Mouse (Mus musculus) G1E (cell line): Measurements from ENCODE around the gene Vmn1r193. TPM values are rescaled to one million over a fixed set of nuclear protein-coding genes. Genes with fewer than 3 reads are reported as not detected.

Experiments
- ATAC-seq: 2 replicates; pipeline ENCODE4 v1.8.0; 2016; ENCODE audit warnings: mild to moderate bottlenecking; ENCODE audit not compliant: insufficient number of reproducible peaks, poor library complexity, low FRiP score, severe bottlenecking; ENCODE audit errors: extremely low read depth
- DNase-seq: peaks from one replicate; pipeline ENCODE4 v3.0.0; 2012; ENCODE audit warnings: low spot score
- H3K27me3 ChIP-seq: 2 replicates; pipeline ENCODE4 v1.6.1; 2012; ENCODE audit warnings: mild to moderate bottlenecking, low read length, inconsistent platforms; ENCODE audit not compliant: insufficient read depth
- H3K36me3 ChIP-seq: replicated peaks from 2 replicates; pipeline ENCODE3; 2012; ENCODE audit warnings: mild to moderate bottlenecking, inconsistent platforms
- H3K4me1 ChIP-seq: 2 replicates; pipeline ENCODE4 v1.6.1; 2012; ENCODE audit warnings: low read depth, low read length, inconsistent platforms, mixed read lengths; ENCODE audit not compliant: insufficient read depth
- H3K4me3 ChIP-seq: 2 replicates; pipeline ENCODE4 v1.5.1; 2012; ENCODE audit warnings: low read depth, mild to moderate bottlenecking, inconsistent platforms, low read length, moderate library complexity, mixed read lengths
- H3K9me3 ChIP-seq: replicated peaks from 2 replicates; pipeline ENCODE4 v1.6.1; 2012; ENCODE audit warnings: inconsistent platforms
- CTCF ChIP-seq: IDR thresholded peaks from 2 replicates; pipeline ENCODE4 v1.5.1; 2012; ENCODE audit warnings: low read depth, low read length, inconsistent platforms, mixed read lengths
- GATA1 ChIP-seq: IDR thresholded peaks from 2 replicates; pipeline ENCODE4 v1.6.1; 2012; ENCODE audit warnings: borderline replicate concordance, low read length, inconsistent platforms, mixed read lengths
- GATA2 ChIP-seq: IDR thresholded peaks from 2 replicates; pipeline ENCODE4 v1.6.1; 2012; ENCODE audit warnings: low read depth, low read length, inconsistent platforms, borderline replicate concordance
- POLR2AphosphoS5 ChIP-seq: IDR thresholded peaks from 2 replicates; pipeline ENCODE4 v1.6.1; 2012; ENCODE audit warnings: low read depth, low read length, inconsistent platforms; ENCODE audit not compliant: insufficient replicate concordance
- TAL1 ChIP-seq: conservative IDR thresholded peaks from 2 replicates; pipeline ENCODE4 v1.6.1; 2012; ENCODE audit warnings: low read depth, low read length, inconsistent platforms, mixed read lengths
- polyA plus RNA-seq: library from polyadenylated mRNA; stranded (reverse); fragments of >175 nt; gene quantifications from 2 replicates; pipeline ENCODE4 v1.2.3, GENCODE M21; 2012
- total RNA-seq, 2 experiments: library from RNA; stranded (forward) in 1 of 2; stranded (reverse) in 1 of 2; fragments of 200-1000 nt in 1 of 2; fragments of >200 nt in 1 of 2; fragmentation: Nextera tagmentation in 1 of 2; gene quantifications; 2 replicates each; pipeline ENCODE4 v1.2.3; 2014 to 2017

The Vmn1r193 gene
- total and polyA plus RNA-seq, 3 experiments, result 0.05 TPM; not detected in 2

GRCm38 (mm10) chr13:22189313-22189712 is 33.6 kb downstream of the Vmn1r193 start:
- no peaks in the 10 kb centered on the region for H3K27me3 ChIP-seq
- DNase-seq (no peak), ATAC-seq (no peak)
- no peak for TF ChIP-seq GATA2
- TF ChIP-seq GATA1, result no peak
- TF ChIP-seq POLR2AphosphoS5, result no peak
- no peak for TF ChIP-seq CTCF
- no peak for TF ChIP-seq TAL1
- H3K9me3 ChIP-seq, result no peaks in the 10 kb centered on the region
- no peaks in the 10 kb centered on the region for H3K36me3 ChIP-seq
- H3K4me1 ChIP-seq, result no peaks in the 10 kb centered on the region
- no peak overlapping the region for H3K4me3 ChIP-seq

GRCm38 (mm10) chr13:22183869-22184268 is 39.1 kb downstream of the Vmn1r193 start, which contains the start of gene Vmn1r191:
TSS of gene Vmn1r191 (minus strand) at chr13:22183969.
- Histone ChIP-seq H3K4me1 (no peaks in the 10 kb centered on the region), H3K27me3 (0 out of 2 replicates have a peak, but pooled peaks cover 5% of the 10 kb centered on the region), H3K36me3 (no peaks in the 10 kb centered on the region), H3K4me3 (no peak within 1 kb of the TSS), H3K9me3 (no peaks in the 10 kb centered on the region)
- TF ChIP-seq POLR2AphosphoS5 (no peak), GATA2 (no peak), GATA1 (no peak), TAL1 (no peak), CTCF (no peak)
- ATAC-seq, result no peak
- DNase-seq, result no peak

- no peak for DNase-seq
- Histone ChIP-seq H3K4me1 (no peaks in the 10 kb centered on the region), H3K4me3 (no peak overlapping the region), H3K9me3 (no peaks in the 10 kb centered on the region), H3K27me3 (peaks cover 5% of the 10 kb centered on the region; the same call in 1 of the 2 replicates), H3K36me3 (no peaks in the 10 kb centered on the region)
- TF ChIP-seq CTCF (no peak), POLR2AphosphoS5 (no peak), TAL1 (no peak), GATA1 (no peak), GATA2 (no peak)
- ATAC-seq, result no peak
Measured at GRCm38 (mm10) chr13:22168416-22168815, 54.5 kb downstream of the Vmn1r193 start.

Other genes with a start within 250 kb of the Vmn1r193 start
- not detected in 2 replicates for gene Pom121l2, start 242.0 kb downstream of the Vmn1r193 start, total RNA-seq (2014; fragmentation: Nextera tagmentation)
- not detected in 2 replicates for gene Pom121l2, start 242.0 kb downstream of the Vmn1r193 start, total RNA-seq (2017)
- gene Pom121l2, start 242.0 kb downstream of the Vmn1r193 start, polyA plus RNA-seq, result not detected in 2 replicates
- gene Prss16, start 213.4 kb downstream of the Vmn1r193 start, total RNA-seq (2014; fragmentation: Nextera tagmentation), result not detected in 2 replicates
- gene Prss16, start 213.4 kb downstream of the Vmn1r193 start, total RNA-seq (2017), result 0.22 and 0.23 TPM in 2 replicates
- gene Prss16, start 213.4 kb downstream of the Vmn1r193 start, polyA plus RNA-seq, result 0.03 and 0.04 TPM in 2 replicates
- gene Hist1h2ah, start 187.6 kb downstream of the Vmn1r193 start, total RNA-seq (2014; fragmentation: Nextera tagmentation), result 177 and 303 TPM in 2 replicates
- gene Hist1h2ah, start 187.6 kb downstream of the Vmn1r193 start, total RNA-seq (2017), result 2,043 and 4,016 TPM in 2 replicates
- gene Hist1h2ah, start 187.6 kb downstream of the Vmn1r193 start, polyA plus RNA-seq, result 5,681 and 9,617 TPM in 2 replicates
- gene Hist1h2bk, start 187.3 kb downstream of the Vmn1r193 start, total RNA-seq (2014; fragmentation: Nextera tagmentation), result 229 and 286 TPM in 2 replicates
- gene Hist1h2bk, start 187.3 kb downstream of the Vmn1r193 start, total RNA-seq (2017), result 1,693 and 2,296 TPM in 2 replicates
- 11.8 and 30.4 TPM in 2 replicates for gene Hist1h2bk, start 187.3 kb downstream of the Vmn1r193 start, polyA plus RNA-seq
- 26.2 and 52.2 TPM in 2 replicates for gene Hist1h4i, start 181.8 kb downstream of the Vmn1r193 start, total RNA-seq (2014; fragmentation: Nextera tagmentation)
- gene Hist1h4i, start 181.8 kb downstream of the Vmn1r193 start, total RNA-seq (2017), result 284 and 309 TPM in 2 replicates
- 12.6 and 17.3 TPM in 2 replicates for gene Hist1h4i, start 181.8 kb downstream of the Vmn1r193 start, polyA plus RNA-seq
- 141 and 253 TPM in 2 replicates for gene Hist1h2ag, start 180.2 kb downstream of the Vmn1r193 start, total RNA-seq (2014; fragmentation: Nextera tagmentation)
- gene Hist1h2ag, start 180.2 kb downstream of the Vmn1r193 start, total RNA-seq (2017), result 901 and 1,517 TPM in 2 replicates
- 27.9 and 53.3 TPM in 2 replicates for gene Hist1h2ag, start 180.2 kb downstream of the Vmn1r193 start, polyA plus RNA-seq
- 9.0 and 49.5 TPM in 2 replicates for gene Hist1h2bj, start 179.9 kb downstream of the Vmn1r193 start, total RNA-seq (2014; fragmentation: Nextera tagmentation)
- gene Hist1h2bj, start 179.9 kb downstream of the Vmn1r193 start, total RNA-seq (2017), result 205 and 369 TPM in 2 replicates
- 10.5 and 40.6 TPM in 2 replicates for gene Hist1h2bj, start 179.9 kb downstream of the Vmn1r193 start, polyA plus RNA-seq
- gene Vmn1r188, start 138.7 kb downstream of the Vmn1r193 start, total RNA-seq (2014; fragmentation: Nextera tagmentation), result not detected in 2 replicates
- under 0.01 TPM in 1 of 2 replicates, not detected in the other for gene Vmn1r188, start 138.7 kb downstream of the Vmn1r193 start, total RNA-seq (2017)
- gene Vmn1r188, start 138.7 kb downstream of the Vmn1r193 start, polyA plus RNA-seq, result not detected in 2 replicates
- gene Vmn1r189, start 117.3 kb downstream of the Vmn1r193 start, total RNA-seq (2014; fragmentation: Nextera tagmentation), result not detected in 2 replicates
- 0.33 TPM in 1 of 2 replicates, not detected in the other for gene Vmn1r189, start 117.3 kb downstream of the Vmn1r193 start, total RNA-seq (2017)
- gene Vmn1r189, start 117.3 kb downstream of the Vmn1r193 start, polyA plus RNA-seq, result not detected in 2 replicates
- gene Vmn1r191, start 39.2 kb downstream of the Vmn1r193 start, total RNA-seq (2014; fragmentation: Nextera tagmentation), result not detected in 2 replicates
- 0.12 and 0.16 TPM in 2 replicates for gene Vmn1r191, start 39.2 kb downstream of the Vmn1r193 start, total RNA-seq (2017)
- not detected in 2 replicates for gene Vmn1r191, start 39.2 kb downstream of the Vmn1r193 start, polyA plus RNA-seq
- not detected in 2 replicates for gene Vmn1r192, start 32.0 kb downstream of the Vmn1r193 start, total RNA-seq (2014; fragmentation: Nextera tagmentation)
- gene Vmn1r192, start 32.0 kb downstream of the Vmn1r193 start, total RNA-seq (2017), result 0.11 and 0.12 TPM in 2 replicates
- not detected in 2 replicates for gene Vmn1r192, start 32.0 kb downstream of the Vmn1r193 start, polyA plus RNA-seq
- not detected in 2 replicates for gene Vmn1r194, start 21.1 kb upstream of the Vmn1r193 start, total RNA-seq (2014; fragmentation: Nextera tagmentation)
- not detected in 2 replicates for gene Vmn1r194, start 21.1 kb upstream of the Vmn1r193 start, total RNA-seq (2017)
- not detected in 2 replicates for gene Vmn1r194, start 21.1 kb upstream of the Vmn1r193 start, polyA plus RNA-seq
- not detected in 2 replicates for gene Vmn1r195, start 47.4 kb upstream of the Vmn1r193 start, total RNA-seq (2014; fragmentation: Nextera tagmentation)
- gene Vmn1r195, start 47.4 kb upstream of the Vmn1r193 start, total RNA-seq (2017), result 0.12 TPM in 1 of 2 replicates, not detected in the other
- gene Vmn1r195, start 47.4 kb upstream of the Vmn1r193 start, polyA plus RNA-seq, result not detected in 2 replicates
- gene Vmn1r196, start 66.8 kb upstream of the Vmn1r193 start, total RNA-seq (2014; fragmentation: Nextera tagmentation), result not detected in 2 replicates
- 0.05 and 0.06 TPM in 2 replicates for gene Vmn1r196, start 66.8 kb upstream of the Vmn1r193 start, total RNA-seq (2017)
- gene Vmn1r196, start 66.8 kb upstream of the Vmn1r193 start, polyA plus RNA-seq, result not detected in 2 replicates
- gene Vmn1r197, start 101.4 kb upstream of the Vmn1r193 start, total RNA-seq (2014; fragmentation: Nextera tagmentation), result not detected in 2 replicates
- gene Vmn1r197, start 101.4 kb upstream of the Vmn1r193 start, total RNA-seq (2017), result 0.22 TPM in 1 of 2 replicates, not detected in the other
- gene Vmn1r197, start 101.4 kb upstream of the Vmn1r193 start, polyA plus RNA-seq, result 0.08 TPM in 1 of 2 replicates, not detected in the other
- gene Vmn1r198, start 127.2 kb upstream of the Vmn1r193 start, total RNA-seq (2014; fragmentation: Nextera tagmentation), result not detected in 2 replicates
- gene Vmn1r198, start 127.2 kb upstream of the Vmn1r193 start, total RNA-seq (2017), result 0.06 and 0.11 TPM in 2 replicates
- gene Vmn1r198, start 127.2 kb upstream of the Vmn1r193 start, polyA plus RNA-seq, result not detected in 2 replicates
- not detected in 2 replicates for gene Vmn1r199, start 156.7 kb upstream of the Vmn1r193 start, total RNA-seq (2014; fragmentation: Nextera tagmentation)
- 0.05 and 0.06 TPM in 2 replicates for gene Vmn1r199, start 156.7 kb upstream of the Vmn1r193 start, total RNA-seq (2017)
- not detected in 2 replicates for gene Vmn1r199, start 156.7 kb upstream of the Vmn1r193 start, polyA plus RNA-seq
- gene Vmn1r200, start 167.2 kb upstream of the Vmn1r193 start, total RNA-seq (2014; fragmentation: Nextera tagmentation), result not detected in 2 replicates
- gene Vmn1r200, start 167.2 kb upstream of the Vmn1r193 start, total RNA-seq (2017), result 0.22 TPM in 1 of 2 replicates, not detected in the other
- not detected in 2 replicates for gene Vmn1r200, start 167.2 kb upstream of the Vmn1r193 start, polyA plus RNA-seq
- not detected in 2 replicates for gene Vmn1r201, start 248.8 kb upstream of the Vmn1r193 start, total RNA-seq (2014; fragmentation: Nextera tagmentation)
- 0.05 and 0.17 TPM in 2 replicates for gene Vmn1r201, start 248.8 kb upstream of the Vmn1r193 start, total RNA-seq (2017)
- gene Vmn1r201, start 248.8 kb upstream of the Vmn1r193 start, polyA plus RNA-seq, result not detected in 2 replicates